ENCODE assay signal across 9 mouse cellular contexts in the genomic region with DNA sequence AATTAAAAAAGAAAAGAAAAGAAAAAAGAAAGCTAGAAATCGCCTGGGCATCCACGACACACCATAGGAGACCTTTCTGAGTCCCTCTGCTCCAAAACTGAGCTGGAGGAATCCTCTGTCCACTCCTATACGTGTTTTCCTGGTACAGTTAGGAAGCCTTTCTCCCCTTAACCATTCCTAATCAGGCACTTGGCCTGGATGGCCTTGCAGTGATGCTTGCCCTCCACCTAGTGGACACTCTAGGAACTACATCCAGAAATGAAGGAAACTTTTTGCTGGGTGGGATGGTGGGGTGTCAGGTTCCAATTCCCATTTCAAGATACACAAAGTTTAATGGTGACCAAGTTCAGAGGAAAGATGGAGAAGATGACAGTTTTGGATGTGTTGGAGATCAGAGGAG. TPM values are rescaled to one million over a fixed set of nuclear protein-coding genes. Genes with fewer than 3 reads are reported as not detected.
A peak's percentile ranks its signal among the peaks of the same experiment; 100 is the strongest.
DNase-seq lines count a peak whose midpoint lies in the region; ATAC-seq and TF ChIP-seq lines count a peak whose summit lies in the region.
"Had no signal": no experiment of that assay in that cellular context is flagged by ENCODE, and none has a peak within 500 bp of the region (broad histone marks: within the 10 kb centered on the region; RNA-seq: fewer than 3 reads in every experiment).

No protein-coding gene starts in this region.

- no peak overlapping the region for H3K4me3 ChIP-seq in liver, embryonic 11.5 days (ENCODE audit: low read depth, low read length)
- no peak overlapping the region for H3K4me3 ChIP-seq in midbrain, postnatal 0 days (ENCODE audit: low read depth, low read length)
- H3K4me3 ChIP-seq: neural tube, embryonic 13.5 days had no signal

- peak; percentile 52 for DNase-seq in liver
- no peak for DNase-seq in liver, embryonic 11.5 days (ENCODE audit: low spot score)
- DNase-seq in adrenal gland, adult (ENCODE audit: inconsistent age in 2 of 2, low spot score in 1 of 2) = peak; percentile 70 to 94
- DNase-seq in embryo, embryonic 10.5 days (ENCODE audit: low spot score) = peak; percentile 94
- DNase-seq in heart, postnatal 14 days = peak; percentile 74 to 88
- peak; percentile 41 to 71 for DNase-seq in layer of hippocampus, postnatal 36 days
- peak; percentile 84 for DNase-seq in midbrain, postnatal 0 days (ENCODE audit: low spot score)
- DNase-seq in thymus, adult 18-20 months = peak; percentile 45 to 64

- no peak for ATAC-seq in liver, embryonic 11.5 days (replicated peaks; ENCODE audit: low FRiP score)
- ATAC-seq in midbrain, postnatal 0 days (ENCODE audit: low FRiP score) = no peak

- H3K4me2 ChIP-seq in liver, embryonic 11.5 days = no peak overlapping the region
- no peak overlapping the region for H3K4me2 ChIP-seq in midbrain, postnatal 0 days (ENCODE audit: low read depth, low read length, poor library complexity, severe bottlenecking)
- H3K4me2 ChIP-seq: neural tube, embryonic 13.5 days had no signal

- WGBS in liver, embryonic 11.5 days = 3% methylated on average over 3 of the region's 3 CpGs
- 1% methylated on average over 3 of the region's 3 CpGs for WGBS in midbrain, postnatal 0 days

- H3K9ac ChIP-seq in liver, embryonic 11.5 days (ENCODE audit: low read depth, low read length) = no peak overlapping the region
- no peak overlapping the region for H3K9ac ChIP-seq in midbrain, postnatal 0 days (replicated peaks; ENCODE audit: low read length, poor library complexity, severe bottlenecking)
- H3K9ac ChIP-seq: neural tube, embryonic 13.5 days had no signal

- no peaks in the 10 kb centered on the region for H3K36me3 ChIP-seq in liver, embryonic 11.5 days (ENCODE audit: control insufficient read depth, insufficient read depth, low read length)
- no peaks in the 10 kb centered on the region for H3K36me3 ChIP-seq in midbrain, postnatal 0 days (ENCODE audit: insufficient read depth, low read length)
- H3K36me3 ChIP-seq: neural tube, embryonic 13.5 days had no signal

- intact Hi-C loops in heart, postnatal 14 days (cut with DNase I) = loop anchor here (1.0 kb wide), 1 partner anchor 60 kb away; no protein-coding TSS in a partner anchor

- no peaks in the 10 kb centered on the region for H3K9me3 ChIP-seq in liver, embryonic 11.5 days (ENCODE audit: control insufficient read depth, low read length)
- no peaks in the 10 kb centered on the region for H3K9me3 ChIP-seq in midbrain, postnatal 0 days (ENCODE audit: low read length)
- H3K9me3 ChIP-seq: neural tube, embryonic 13.5 days had no signal

- TF ChIP-seq CTCF in midbrain, postnatal 0 days (IDR thresholded peaks at IDR 0.05) = peak; percentile 100

- peaks cover 25% of the 10 kb centered on the region for H3K4me1 ChIP-seq in liver, embryonic 11.5 days (replicated peaks; ENCODE audit: control insufficient read depth, insufficient read depth, low read length)
- no peaks in the 10 kb centered on the region; the same call in 1 of the 2 replicates for H3K4me1 ChIP-seq in midbrain, postnatal 0 days (ENCODE audit: insufficient read depth, low read length)

- no peak overlapping the region for H3K27ac ChIP-seq in liver, embryonic 11.5 days (ENCODE audit: low read depth, low read length)
- no peak overlapping the region for H3K27ac ChIP-seq in midbrain, postnatal 0 days (ENCODE audit: low read depth, low read length)
- H3K27ac ChIP-seq: neural tube, embryonic 13.5 days had no signal

- peaks cover 8% of the 10 kb centered on the region for H3K27me3 ChIP-seq in liver, embryonic 11.5 days (replicated peaks; ENCODE audit: control insufficient read depth, insufficient read depth, low read length)
- H3K27me3 ChIP-seq in midbrain, postnatal 0 days (ENCODE audit: insufficient read depth, low read length) = peaks cover 5% of the 10 kb centered on the region; the same call in 1 of the 2 replicates

RNA-seq across cellular contexts. Expression of a gene that starts 5.8 kb away (rescaled TPM):
- polyA plus RNA-seq in liver, embryonic 11.5 days (2014; fragmentation: Nextera tagmentation; extraction: Ambion mirVana) = 5.1 and 6.1 TPM in 2 replicates
- 10 to 100 TPM; 55.2 to 59.1 TPM for total RNA-seq in heart, postnatal 14 days (2021)
- total RNA-seq in layer of hippocampus, postnatal 36 days (2021) = 100 to 1,000 TPM; 111 to 113 TPM
- 105 and 115 TPM in 2 replicates for total RNA-seq in midbrain, postnatal 0 days (2014; rRNA removed)
- polyA plus RNA-seq in midbrain, postnatal 0 days (2015; fragmentation: Nextera tagmentation; extraction: Ambion mirVana) = 9.2 and 11.0 TPM in 2 replicates

RNA-seq across cellular contexts. Expression of a gene that starts 31.3 kb away (rescaled TPM):
- polyA plus RNA-seq in liver, embryonic 11.5 days (2014; fragmentation: Nextera tagmentation; extraction: Ambion mirVana) = 0.23 and 0.73 TPM in 2 replicates
- total RNA-seq in heart, postnatal 14 days (2021) = under 1 TPM; 0.43 to 0.49 TPM
- under 1 TPM in 1 of 2 experiments, not detected in 1; 0.66 TPM for total RNA-seq in layer of hippocampus, postnatal 36 days (2021)
- total RNA-seq in midbrain, postnatal 0 days (2014; rRNA removed) = 0.33 and 0.47 TPM in 2 replicates
- 0.19 TPM in 1 of 2 replicates, not detected in the other for polyA plus RNA-seq in midbrain, postnatal 0 days (2015; fragmentation: Nextera tagmentation; extraction: Ambion mirVana)
- polyA plus RNA-seq: neural tube, embryonic 13.5 days had no signal
